Mouse (Mus musculus) left cerebral cortex, postnatal 36 days (tissue): ENCODE data around the gene Trrap. TPM values are rescaled to one million over a fixed set of nuclear protein-coding genes. Genes with fewer than 3 reads are reported as not detected.

Experiments used
- DNase-seq, 2 experiments: peaks; one replicate each; pipeline ENCODE4 v3.0.0; 2021 to 2022; ENCODE audit warnings: low spot score in 2 of 2, mixed read lengths in 1 of 2
- intact Hi-C: fragments of 180-260 bp; cut with DNase I; formaldehyde crosslinking; loops from one replicate; pipeline ENCODE4 v1.15.1; 2025
- microRNA-seq: library from miRNA; unstranded; fragments of <30 nt; microRNA quantifications from one replicate; pipeline ENCODE4 v1.2.0, GENCODE M21; 2022
- total RNA-seq, 2 experiments: library from RNA; stranded (reverse); gene quantifications; 2 replicates each; pipeline ENCODE4 v1.2.3; 2021

Trrap gene
- total RNA-seq, 2 experiments from 2014 or later, result 135 to 196 TPM

DNA sequence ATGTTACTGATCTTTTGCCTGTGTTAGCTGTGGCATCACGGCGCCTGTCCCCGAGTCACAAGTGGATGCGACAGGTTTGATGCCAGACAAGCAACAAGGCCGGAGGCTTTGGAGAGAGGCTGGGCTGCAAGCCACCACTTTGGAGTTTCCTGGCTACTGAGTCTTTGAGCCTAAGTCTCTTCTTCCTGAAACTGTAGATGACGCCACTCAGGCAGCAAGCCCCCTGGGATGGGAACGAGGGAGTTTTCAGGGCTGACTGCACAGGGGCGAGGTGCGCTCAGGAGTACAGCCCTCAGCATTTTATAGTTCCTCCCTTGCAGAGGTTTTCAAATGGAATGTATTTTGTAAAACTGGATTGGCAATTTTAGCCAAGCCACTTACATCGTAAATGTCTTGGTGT lies 134.3 kb downstream of the Trrap start:
- intact Hi-C loops, result no loop called here
- DNase-seq, result no peak

DNA sequence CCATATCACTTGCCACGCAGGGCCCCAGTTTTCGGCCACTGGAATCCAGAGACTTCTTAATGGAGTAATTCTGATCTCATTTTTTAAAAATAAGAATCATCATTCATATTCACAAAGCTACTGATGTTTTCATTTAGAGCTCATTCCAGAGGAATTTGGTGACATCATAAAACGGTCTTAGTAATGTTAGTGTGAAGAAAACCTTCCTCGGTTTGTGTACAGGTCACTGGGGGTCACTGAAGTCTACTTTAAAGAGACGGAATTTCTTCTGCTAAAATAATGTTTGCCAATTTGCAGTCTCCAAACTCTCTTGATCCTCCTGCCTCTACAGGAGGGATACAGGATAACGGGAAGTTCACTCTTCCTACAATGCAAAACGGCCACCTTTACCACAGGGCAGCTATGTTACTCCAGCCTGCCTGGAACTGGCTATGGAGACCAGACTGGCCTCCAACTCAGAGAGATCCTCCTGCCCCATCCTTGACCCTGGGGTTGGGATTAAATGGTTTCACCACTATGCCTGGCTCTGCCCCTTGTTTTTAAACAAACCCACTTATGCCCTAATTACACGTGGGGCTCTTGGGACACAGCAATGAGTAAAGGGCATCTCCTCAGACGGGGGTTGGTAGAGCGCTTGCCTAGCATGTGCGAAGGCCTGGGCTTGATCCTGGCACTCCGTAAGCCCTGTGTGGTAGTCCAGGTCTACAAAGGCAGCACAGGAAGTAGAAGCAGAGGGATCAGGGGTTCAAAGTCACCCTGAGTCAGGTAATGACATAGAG lies 137.0 kb downstream of the Trrap start:
- no peak for DNase-seq
- intact Hi-C loops, result no loop called here

DNA sequence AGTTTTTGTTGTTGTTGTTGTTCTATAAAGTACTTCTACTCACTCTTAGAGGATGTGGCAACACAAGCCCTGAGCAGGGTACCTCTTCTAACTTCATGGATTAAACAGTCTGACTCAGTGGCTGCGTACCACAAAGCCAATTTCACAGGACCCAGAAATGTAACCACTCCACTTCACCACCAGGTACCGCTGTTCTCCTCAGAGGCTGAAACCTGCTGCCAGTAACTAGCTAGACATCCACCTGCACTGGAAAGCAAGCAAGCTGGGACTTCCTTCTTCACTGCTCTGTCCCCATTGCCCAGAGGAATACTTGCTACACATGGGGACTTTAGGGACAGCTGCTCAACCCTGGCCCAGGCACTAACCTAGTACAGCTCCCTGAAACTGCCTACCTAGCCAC lies 140.1 kb downstream of the Trrap start:
- intact Hi-C loops, result no loop called here
- no peak for DNase-seq

Small RNA genes lying within 50 kb of the gene (microRNA-seq; reads per million reads assigned to microRNA genes)
- gene Mir7039, result 0.76 reads per million

Other genes starting within 250 kb of the Trrap start
- gene Nptx2, start 221.8 kb upstream of the Trrap start, total RNA-seq, result 100 to 1,000 TPM; 101 to 102 TPM
- 100 to 1,000 TPM; 163 to 174 TPM for gene Tmem130, start 5.9 kb upstream of the Trrap start, total RNA-seq
- gene Smurf1, start 198.1 kb downstream of the Trrap start, total RNA-seq, result 10 to 100 TPM; 34.6 to 37.2 TPM